Mouse (Mus musculus) kidney, postnatal 10 days (tissue): Measurements from ENCODE around the gene Smok2a.
A peak's percentile ranks its signal among the peaks of the same experiment; 100 is the strongest.
"Not testable (repeated sequence)": the region's sequence is repeated elsewhere in the genome, so short reads cannot be mapped to it uniquely, and the experiment has no call there.

Experiments
- DNase-seq: peaks from one replicate; pipeline ENCODE4 v3.0.0; 2021; ENCODE audit warnings: mixed read lengths

Smok2a gene

DNA sequence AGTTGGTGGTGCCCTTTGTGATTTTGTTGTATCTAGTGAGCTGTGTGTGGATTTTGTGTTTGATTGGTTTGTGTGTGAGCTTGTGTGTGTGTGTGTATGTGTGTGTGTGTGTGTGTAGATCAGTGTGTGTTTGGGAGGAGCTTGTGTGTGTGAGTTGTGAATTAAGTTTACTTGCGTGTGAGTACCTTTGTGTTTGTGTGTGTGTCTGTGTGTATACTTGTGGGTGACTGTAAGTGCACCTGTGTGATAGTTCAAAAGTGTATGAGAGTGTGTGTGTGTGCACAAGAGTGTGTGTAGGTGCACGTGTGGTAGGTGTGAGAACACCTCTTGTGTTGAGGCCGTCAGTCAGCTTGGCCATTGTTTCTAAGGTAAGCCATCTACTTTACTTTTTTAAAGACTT is at the start of gene Smok2a:
Gene Smok2a, plus strand, starts transcription at position 301 of the 400 bp plus-strand sequence.
- DNase-seq: no peak

DNA sequence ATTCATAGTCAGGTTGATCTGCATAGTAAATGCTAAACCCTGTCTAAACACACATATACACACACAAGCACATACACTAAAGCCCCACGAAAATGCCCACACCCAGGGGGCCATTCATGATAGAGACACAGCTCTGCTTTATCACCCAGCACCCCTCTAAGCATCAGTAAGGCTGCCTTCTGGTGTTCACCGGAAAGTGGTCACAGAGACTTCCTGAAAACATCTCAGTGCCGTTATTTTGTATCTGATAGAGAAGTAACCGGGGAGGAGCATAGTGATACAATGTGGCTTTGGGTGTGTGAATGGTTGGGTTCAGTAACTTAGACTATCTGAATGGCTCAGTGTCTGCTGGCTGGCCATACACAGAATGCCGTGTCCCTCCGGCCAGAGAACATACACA is 47.4 kb upstream of the Smok2a start:
- DNase-seq: not testable (repeated sequence)

DNA sequence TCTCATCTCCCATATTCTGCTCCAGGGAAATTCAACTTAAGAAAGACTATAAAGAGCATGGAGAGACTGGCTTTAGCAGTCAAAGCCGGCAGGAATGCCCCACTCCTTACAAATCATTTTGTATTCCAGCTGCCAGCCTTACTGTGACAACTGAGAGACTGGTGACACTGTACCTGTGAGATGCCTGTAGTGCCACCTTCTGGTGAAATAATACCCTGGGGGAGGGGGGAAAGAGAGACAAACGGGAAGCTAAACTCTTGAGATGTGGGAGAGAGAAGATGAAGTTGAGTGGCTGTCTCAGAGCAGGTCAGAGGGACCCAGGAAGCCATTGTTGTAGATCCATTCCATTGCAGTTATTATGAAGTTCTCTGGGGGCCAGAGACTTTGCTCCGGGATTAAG is 47.0 kb upstream of the Smok2a start:
- not testable (repeated sequence) for DNase-seq

DNA sequence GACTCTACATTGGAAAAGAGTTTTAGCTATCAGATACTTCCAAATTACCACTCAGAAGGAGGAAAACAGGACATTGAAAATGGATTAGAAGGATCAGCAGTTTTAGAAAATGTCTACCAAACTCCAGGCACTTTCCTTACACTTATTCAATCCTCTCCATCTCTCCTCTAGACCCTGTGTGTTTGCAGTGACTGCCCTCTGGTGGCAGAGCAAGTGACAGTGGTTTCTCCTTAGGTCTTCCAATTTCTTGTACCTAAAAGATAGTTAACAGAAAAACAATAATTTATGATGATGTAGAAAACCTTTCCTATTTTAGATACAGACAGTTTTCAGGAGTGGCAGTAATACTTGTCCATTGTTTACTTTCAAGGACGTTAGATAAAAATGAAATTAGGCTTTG is 45.4 kb upstream of the Smok2a start:
- DNase-seq: not testable (repeated sequence)

DNA sequence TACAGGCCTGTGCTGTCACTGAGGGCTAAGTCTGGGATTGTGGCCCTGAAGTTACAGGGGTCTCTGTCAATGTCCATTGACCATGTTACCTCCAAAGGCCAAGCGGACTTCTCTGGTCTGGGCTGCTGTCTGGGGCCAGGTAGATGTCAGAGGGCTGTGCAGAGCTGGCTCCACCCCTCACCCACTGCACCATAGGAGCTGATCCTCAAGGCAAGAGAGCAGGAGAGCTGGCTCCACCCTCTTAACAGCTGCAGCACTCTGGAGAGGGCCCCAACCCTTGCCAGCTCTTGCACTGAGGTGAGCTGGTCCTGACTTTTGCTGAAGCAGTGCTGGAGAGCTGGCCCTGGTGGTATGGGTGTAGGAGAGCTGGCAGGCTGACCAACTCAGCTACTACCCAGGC is 43.2 kb upstream of the Smok2a start:
- not testable (repeated sequence) for DNase-seq

DNA sequence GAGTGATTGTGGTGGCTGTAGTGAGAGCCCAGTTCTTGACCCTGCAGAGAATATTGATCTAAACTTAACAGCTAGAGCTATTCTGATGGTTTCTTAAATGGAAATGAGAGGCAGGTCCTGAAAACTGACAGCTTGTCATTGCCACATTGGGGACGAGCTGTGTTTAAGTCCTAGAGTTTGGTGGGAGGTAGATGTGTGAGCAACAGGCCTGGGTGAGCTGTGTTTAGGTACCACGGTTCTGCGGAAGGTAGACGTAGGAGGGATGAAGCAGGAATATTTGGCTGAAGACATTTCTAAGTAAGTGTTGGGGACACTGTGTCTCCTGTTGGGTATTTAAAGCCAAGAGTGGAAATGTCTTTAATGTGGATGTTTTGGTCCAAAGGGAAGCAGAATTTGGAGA is 42.0 kb upstream of the Smok2a start:
- not testable (repeated sequence) for DNase-seq

DNA sequence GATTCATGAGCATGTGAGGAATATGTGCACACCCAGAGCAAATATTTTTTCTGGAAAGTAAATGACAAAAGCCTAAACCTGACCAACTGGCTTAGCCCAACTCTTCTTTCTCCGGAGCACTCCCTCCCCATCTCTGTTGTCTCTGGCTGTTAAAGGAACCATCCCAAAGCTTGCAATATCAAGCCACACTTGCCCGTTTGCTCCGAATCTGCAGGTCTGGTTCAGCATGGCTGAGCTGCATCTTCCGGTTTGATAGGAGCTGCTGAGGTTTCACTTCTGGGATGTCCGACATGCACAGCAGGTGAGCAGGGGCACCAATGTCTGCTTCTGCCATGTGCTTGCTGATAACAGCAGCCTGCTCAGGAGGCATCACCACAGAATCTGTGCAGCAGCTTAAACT is 40.5 kb upstream of the Smok2a start:
- DNase-seq: not testable (repeated sequence)

DNA sequence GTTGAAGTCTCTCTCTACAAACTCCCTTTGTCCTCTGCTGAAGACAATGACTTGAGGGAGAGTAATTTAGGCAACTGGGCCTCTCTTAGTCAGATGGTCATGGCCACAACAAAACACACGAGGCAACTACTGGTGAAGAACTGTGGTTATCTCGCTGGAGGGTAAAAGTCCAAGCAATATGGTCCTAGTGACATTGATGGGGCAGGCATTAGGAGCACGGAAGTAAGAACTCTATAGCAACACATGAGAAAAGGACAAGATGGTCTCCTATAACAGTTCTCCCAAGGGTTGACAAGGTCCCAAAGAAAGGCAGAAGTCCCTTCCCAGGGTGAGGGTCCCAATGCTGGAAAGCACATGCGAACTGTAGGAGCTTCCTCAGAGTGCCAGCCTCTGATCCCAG is 38.3 kb upstream of the Smok2a start:
- not testable (repeated sequence) for DNase-seq

DNA sequence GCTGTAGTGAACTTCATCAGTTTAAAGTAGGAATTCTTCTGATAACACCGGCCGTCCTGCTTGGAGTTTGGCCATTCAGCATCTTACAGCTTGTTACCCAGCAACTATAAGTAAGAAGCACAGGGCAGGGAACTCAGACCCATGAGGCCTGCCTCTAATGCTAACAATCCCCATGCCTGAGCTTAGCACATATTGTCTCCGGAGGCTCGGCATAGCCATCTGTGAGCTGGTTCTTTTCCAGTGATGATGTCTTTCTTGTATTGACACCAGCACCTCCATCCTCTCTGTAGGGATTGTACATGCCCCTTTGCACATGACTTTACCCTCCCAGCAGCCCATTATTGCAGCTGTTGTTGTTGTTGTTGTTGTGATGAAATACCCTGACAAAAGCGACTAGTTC is 36.5 kb upstream of the Smok2a start:
- DNase-seq: not testable (repeated sequence)

DNA sequence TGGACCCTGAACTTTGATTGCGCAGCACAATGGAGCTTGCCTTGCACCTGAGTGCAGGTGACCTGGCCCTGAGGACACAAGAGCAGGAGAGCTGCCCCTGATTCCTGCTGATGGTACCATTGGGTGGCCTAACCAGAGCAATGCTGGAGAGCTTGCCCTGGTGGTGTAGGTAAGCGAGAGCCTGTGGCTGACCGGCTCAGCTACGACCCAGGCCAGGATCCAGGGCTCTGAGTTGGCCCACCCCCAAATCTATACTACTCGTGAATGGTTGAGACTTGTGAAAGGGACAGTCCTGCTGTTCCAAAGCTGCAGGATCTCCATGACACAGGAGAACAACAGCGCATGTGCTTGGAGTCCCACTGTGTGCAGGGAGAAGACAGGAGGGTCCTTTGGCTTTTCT is 34.4 kb upstream of the Smok2a start:
- DNase-seq: not testable (repeated sequence)

DNA sequence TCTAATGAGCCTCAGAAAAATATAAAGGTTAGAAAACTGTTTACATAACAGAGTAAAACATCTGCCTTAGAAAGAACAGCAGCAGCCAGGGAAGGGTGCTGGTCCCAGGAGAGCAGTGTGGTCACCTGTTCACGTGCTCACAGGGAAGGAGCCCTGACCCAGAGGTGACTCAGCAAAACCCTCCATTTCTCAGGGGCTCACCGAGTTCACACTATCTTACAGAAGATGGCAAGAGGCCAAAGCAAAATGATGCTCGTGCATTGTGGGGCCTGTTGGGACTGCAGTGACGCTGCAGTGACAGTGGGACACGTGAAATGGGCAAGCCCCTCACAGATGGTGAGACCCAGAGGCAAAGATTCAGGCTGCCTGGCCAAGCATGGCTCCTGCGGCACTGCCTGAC is 33.4 kb upstream of the Smok2a start:
- not testable (repeated sequence) for DNase-seq

DNA sequence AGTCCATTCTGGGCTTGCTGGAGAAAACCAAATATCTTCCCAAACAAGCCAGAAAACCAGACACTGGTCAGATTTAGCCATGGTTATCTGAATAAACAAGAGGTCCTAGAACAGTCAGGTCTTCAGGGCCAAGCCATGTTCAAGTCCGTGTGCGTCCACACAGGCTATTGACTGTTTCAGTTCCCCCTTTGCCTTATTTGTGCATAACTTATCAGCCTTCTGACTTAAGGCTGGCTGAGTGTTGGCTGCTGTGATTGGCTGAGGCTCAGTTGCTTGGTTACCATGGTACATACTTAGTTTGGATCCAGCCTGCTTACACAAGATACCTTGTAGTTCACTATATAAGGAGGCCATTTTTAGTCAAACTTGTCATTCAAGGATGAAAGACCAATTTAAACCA is 32.1 kb upstream of the Smok2a start:
- not testable (repeated sequence) for DNase-seq

DNA sequence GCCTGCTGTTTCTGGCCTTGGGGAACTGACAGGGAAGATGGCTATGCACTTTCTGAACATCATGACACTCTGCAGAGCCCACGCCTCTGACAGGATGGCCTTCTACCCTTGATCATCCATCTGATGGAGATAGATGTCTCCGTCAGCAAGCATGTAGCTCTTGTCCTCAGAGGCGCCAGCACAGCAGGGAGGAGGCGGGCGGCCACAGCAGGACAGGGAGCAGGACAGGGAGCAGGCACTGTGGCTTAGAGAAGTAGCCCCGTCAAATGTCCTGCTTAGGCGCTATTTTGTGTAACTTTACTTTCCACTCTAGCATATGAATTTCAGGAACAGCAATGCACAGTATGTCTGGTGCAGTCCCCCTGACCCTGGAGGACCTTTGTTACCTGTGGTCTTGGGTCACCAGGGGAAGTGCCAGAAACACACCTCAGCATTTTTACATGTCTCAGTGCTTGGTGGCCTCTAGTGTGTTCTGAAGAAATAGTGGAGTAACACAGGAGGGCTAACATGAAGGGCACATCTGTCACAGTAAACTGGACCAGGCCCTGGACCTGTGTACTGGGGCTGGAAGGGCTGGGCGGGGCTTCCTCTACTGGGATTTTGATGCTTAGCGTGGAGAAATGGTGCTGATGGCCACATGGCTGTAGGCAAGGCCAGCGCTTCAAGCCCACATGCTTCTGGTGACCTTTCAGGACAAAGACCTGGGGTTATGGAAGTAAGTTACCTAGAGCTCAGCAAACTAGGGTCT is 30.0 kb upstream of the Smok2a start:
- DNase-seq: not testable (repeated sequence)

DNA sequence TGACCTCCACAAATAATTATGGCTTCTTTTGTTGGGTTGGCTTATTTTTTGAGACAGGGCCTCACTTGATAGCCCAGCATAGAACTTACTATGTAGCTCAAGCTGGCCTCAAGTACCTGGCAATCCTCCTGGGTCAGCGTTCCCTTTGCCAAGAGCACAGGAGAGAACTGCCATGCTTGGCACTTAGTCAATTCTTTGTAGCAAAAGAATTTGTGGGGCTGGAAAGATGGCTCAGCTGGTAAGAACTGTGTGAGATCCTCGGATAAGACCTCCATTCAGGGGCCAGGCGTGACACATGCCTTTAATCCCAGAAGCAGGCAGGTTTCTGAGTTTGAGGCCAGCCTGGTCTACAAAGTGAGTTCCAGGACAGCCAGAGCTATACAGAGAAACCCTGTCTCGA is 24.5 kb upstream of the Smok2a start:
- not testable (repeated sequence) for DNase-seq

DNA sequence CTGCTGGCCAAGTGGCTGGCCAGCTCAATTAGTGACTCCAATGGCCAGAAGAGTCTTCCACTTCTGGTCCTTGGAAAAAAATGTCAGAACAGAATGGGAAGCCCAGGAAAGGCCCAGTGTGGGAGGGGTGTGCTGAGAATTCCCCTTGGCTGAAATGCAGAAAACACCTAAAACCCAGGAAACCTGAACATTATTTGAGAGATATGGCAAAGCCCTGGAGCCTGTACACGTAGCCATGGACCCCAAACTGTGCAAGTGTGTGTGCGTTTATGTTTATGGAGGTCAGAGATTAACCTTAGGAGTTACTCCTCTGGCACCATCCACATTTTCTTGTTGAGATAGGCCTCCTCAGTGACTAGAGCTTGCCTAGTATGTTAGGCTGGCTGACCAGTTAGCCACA is 22.2 kb upstream of the Smok2a start:
- not testable (repeated sequence) for DNase-seq

DNA sequence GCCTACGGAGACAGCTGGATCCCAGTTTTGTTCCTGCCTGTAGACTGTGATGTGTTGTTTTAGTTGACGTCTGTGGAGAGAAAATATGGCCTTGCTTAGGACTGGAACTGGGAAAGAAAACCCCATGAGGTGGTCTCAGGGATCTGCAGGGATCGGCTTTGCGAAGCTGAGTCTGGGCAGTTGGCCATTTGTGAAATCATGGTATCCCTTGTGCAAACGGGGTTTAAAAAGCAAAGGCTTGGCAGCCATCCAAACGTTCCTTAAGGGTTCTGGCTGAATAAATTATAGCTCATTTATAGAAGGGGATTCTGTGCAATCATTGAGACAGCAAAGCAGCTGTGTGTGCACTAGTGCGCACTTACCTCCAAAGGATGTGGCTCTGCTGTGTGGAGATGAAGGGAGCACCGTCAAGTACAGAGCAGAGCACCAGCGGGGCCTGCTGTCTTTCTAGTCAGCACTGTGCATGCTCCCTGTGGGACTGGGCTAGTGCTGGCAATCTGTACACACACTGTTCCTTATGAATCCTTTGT is 21.0 kb upstream of the Smok2a start:
- peak; percentile 29 for DNase-seq

DNA sequence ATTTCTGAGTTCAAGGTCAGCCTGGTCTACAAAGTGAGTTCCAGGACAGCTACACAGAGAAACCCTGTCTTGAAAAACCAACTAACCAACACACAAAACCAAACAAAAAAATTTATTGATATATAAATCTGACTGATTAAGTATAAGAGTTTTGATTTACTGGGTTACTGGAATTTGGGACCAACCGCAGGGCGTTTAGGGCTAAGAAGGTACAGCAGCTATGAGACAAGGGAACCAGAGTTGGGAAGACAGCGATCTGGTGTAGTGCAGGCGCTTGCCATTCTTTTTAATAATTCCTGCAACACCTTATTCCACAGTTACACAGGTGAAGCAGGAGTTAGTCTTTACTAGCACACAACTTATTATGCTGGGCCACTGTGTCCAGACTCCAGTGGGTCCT is 19.4 kb upstream of the Smok2a start:
- DNase-seq: not testable (repeated sequence)

DNA sequence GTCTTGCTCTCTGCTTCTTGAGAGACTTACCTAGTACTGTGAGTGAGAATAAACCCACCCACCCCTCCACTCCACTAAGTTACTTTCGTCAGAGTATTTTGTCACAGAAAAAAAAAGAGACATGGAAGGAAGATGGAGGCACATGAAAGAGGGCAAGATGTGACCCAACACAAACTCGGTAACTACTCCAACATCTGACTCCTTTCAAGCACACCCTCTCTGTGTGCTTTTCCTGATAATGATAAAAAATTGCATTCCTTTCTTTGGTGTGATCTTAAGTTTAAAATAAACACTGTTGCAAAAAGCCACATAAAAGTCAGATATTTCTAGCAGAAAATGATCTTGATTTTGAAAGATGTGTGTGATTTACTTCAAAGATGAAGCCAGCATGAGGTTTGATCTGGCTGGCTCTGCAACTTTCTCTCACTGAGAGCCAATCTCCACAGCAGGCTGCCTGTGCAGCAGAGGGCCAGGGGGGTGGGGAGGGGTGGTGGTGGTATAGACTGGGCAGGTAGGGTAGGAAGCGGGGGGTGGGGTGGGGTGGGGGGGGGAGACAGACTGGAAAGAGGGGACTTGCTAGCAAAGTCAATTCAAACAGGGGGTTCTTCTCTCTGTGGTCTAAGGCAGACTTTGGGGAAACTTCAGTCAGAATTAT is 18.4 kb upstream of the Smok2a start:
- not testable (repeated sequence) for DNase-seq

DNA sequence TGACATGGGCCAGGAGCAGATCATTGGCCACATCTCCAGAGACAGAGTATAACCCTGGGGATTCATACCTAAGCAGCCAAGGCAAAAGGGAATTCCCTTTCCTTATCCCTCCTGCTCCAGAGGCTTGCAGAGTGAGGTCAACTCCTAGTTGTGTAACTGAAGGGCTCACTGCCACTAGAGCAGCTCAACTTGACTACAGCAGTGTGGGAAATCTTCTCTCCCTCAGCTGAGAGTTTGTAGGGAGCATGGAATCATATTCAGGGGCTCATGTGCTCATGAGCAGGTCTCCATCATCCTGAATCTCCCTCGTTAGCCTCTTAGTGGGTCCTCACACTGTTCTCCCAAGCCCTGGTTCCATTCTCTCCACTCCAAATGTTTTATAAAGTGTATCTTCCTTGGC is 15.7 kb upstream of the Smok2a start:
- DNase-seq: not testable (repeated sequence)

DNA sequence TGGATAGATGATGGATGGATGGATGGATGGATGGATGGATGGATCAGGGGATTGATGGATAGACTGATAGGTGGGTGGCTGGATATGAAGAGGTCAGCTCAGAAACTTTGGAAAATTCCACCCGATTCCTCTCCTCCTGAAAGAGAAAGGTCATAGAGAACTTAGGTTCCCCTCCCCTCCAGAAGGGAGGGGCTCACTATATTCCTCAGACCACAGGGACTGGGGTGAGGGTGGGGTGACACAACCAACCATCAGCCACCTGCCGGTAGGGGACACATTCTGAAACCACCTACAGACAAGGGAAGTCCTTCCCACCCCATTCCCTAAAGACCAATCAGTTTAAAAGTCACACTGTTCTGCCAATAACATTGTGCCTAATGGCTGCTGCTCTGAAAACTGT is 14.5 kb upstream of the Smok2a start:
- DNase-seq: no peak

DNA sequence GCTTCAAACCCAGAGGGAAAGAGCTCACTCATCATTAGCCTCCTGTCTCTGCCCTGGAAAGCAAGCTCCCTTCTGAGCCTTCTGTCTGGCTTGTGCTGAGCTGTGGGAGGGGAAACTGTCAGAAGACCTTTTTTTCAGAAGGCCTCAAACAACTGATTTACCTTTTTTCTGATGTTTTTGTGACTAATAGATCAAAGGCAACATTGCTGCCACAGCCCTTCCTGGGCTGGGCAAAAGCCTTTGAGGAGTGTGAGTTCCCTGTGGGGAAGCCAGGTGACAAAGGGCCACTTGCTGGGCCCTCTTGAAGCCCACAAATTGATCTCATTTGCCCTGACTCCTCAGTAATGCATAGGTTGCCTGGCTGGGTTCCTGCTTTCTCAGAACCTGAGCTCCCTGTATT is 12.5 kb upstream of the Smok2a start:
- not testable (repeated sequence) for DNase-seq

DNA sequence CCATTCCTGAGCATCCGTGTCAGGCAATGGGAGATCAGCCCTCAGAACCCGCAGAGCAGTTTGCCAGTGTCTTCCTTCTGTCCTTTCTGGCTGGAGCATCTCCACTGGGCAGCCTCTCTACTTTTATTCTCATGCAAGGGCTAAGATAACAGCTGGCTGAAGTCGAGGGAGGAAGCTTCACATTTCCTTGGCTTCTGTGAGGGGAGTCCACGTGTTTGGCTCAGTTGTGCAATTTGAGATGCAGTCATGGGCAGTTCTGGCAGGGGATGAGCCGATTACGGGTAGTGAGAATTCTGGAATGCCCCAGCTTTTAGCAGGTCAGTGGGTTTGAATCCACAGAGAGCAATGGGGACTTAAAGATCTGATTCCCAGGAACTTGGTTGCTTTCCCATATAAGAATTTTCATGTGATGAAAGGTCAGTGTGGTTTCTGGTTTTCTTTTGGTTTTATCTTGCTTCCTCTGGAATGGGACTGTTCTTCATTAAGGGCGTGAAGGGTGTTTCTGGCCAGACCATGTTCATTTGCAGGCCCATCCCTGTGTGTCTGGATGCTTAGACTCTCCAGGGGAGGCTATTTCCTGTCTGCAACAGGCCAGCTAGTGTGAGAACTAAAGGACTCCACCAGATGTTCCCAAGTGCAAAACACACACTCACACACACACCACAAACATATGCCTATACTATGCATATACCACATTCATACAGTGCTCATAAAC is 8.7 kb upstream of the Smok2a start:
- no peak for DNase-seq

DNA sequence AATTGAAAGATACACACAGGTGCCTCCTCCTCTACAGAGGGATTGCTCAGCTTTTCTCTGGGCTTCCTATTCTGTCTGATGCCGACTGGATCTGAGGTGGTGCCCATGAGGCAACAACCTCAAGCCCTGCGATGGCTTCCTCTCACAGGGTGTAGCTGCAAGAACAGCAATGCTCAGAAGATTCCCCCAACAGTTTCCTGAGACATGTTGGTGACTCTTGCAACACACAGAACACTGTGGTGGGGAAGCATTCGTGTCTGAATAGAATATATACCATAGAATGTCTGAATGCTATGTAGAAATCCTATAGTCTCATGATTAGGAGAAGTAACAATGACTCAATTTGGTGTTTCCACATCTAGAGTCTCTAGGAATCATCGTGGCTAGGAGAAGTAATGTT is 6.8 kb upstream of the Smok2a start:
- DNase-seq: no peak

DNA sequence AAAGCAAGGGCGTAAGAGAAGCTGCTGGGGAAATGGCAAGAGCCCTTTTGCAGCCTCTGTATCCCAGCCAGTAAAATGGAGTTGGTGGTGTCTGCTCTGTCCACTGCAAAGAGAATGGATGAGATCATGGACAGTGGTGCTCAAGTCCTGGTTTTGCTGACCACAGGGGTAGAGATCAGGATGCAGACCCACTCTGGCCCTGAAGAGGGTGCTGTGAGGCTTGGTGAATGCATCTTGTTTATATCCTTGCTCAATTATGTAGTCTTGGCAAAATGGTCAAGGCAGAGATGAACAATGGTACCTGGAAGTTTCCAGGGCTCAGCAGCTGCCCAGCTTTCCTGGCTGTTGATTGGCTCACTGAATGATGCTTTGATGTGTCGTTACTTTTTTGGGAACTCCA is 5.4 kb upstream of the Smok2a start:
- DNase-seq: no peak
